26 mouse cellular contexts compared by ENCODE assay signal in the genomic region with DNA sequence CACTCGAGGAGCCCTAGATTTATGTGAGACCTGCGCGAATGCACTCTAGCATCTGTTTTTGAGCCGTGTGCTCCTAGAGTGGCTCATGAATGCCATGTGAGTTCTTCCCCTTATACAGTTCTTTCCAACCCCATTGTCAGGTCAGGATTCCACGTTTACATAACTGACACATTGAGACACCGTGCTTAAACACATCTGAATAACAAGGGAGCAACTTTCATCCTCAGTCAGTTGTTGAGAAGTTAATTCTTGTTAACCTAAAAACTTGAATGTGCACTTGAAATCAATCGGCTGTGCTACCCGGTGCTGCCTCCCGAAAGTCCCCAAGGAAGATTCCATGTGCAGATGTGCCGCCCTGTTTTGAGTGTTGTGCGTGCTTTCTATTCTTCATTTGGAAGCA.
"Had no signal": no experiment of that assay in that cellular context is flagged by ENCODE, and none has a peak within 500 bp of the region (broad histone marks: within the 10 kb centered on the region; RNA-seq: fewer than 3 reads in every experiment).

No protein-coding gene starts in this region.

- H3K4me1 ChIP-seq: embryonic facial prominence, embryonic 10.5 days; embryonic facial prominence, embryonic 15.5 days; forebrain, embryonic 10.5 days; forebrain, embryonic 12.5 days; forebrain, embryonic 13.5 days; forebrain, embryonic 15.5 days; heart, embryonic 10.5 days had no signal

- H3K27ac ChIP-seq: embryonic facial prominence, embryonic 10.5 days; embryonic facial prominence, embryonic 12.5 days; embryonic facial prominence, embryonic 13.5 days; embryonic facial prominence, embryonic 15.5 days; forebrain, embryonic 10.5 days; forebrain, embryonic 12.5 days; forebrain, embryonic 13.5 days; forebrain, embryonic 15.5 days; gastrocnemius, adult 2 months; heart, adult 2 months; heart, embryonic 10.5 days had no signal

- H3K9me3 ChIP-seq: embryonic facial prominence, embryonic 10.5 days; embryonic facial prominence, embryonic 12.5 days; embryonic facial prominence, embryonic 13.5 days; embryonic facial prominence, embryonic 15.5 days; forebrain, embryonic 10.5 days; forebrain, embryonic 12.5 days; forebrain, embryonic 13.5 days; forebrain, embryonic 15.5 days; heart, embryonic 10.5 days had no signal

- ATAC-seq: forebrain, embryonic 13.5 days; forebrain, embryonic 14.5 days; forebrain, embryonic 15.5 days; forebrain, embryonic 16.5 days; forebrain, postnatal 0 days had no signal

- H3K4me3 ChIP-seq: embryonic facial prominence, embryonic 10.5 days; embryonic facial prominence, embryonic 12.5 days; embryonic facial prominence, embryonic 13.5 days; embryonic facial prominence, embryonic 15.5 days; erythroblast, embryonic 14.5 days; forebrain, embryonic 10.5 days; forebrain, embryonic 12.5 days; forebrain, embryonic 13.5 days; forebrain, embryonic 15.5 days; gastrocnemius, adult 2 months; heart, adult 2 months; heart, embryonic 10.5 days had no signal

- H3K36me3 ChIP-seq: embryonic facial prominence, embryonic 10.5 days; embryonic facial prominence, embryonic 12.5 days; embryonic facial prominence, embryonic 13.5 days; embryonic facial prominence, embryonic 15.5 days; forebrain, embryonic 10.5 days; forebrain, embryonic 12.5 days; forebrain, embryonic 15.5 days; heart, embryonic 10.5 days had no signal

- DNase-seq: cerebellum, postnatal 10 days; cerebellum, postnatal 14 days; cerebellum, postnatal 25 days; cerebellum, postnatal 36 days; embryo, embryonic 11 days; forebrain, postnatal 0 days; gastrocnemius, adult 2 months; gastrocnemius, postnatal 10 days; gastrocnemius, postnatal 14 days; gastrocnemius, postnatal 25 days; gastrocnemius, postnatal 36 days; heart, adult 11 months; heart, adult 18-20 months; heart, adult 2 months had no signal

- H3K9ac ChIP-seq: embryonic facial prominence, embryonic 12.5 days; embryonic facial prominence, embryonic 13.5 days; embryonic facial prominence, embryonic 15.5 days; forebrain, embryonic 12.5 days; forebrain, embryonic 13.5 days; forebrain, embryonic 15.5 days; forebrain, postnatal 0 days had no signal
